Mouse (Mus musculus) left cerebral cortex, adult 9 months (tissue): ENCODE data around the gene Ripk4.

Source experiments
- DNase-seq, 2 experiments: peaks; one replicate each; pipeline ENCODE4 v3.0.0; 2022; ENCODE audit warnings: low spot score in 2 of 2

The Ripk4 gene

GRCm38 (mm10) chr16:97763061-97763989 lies at the start of gene Ripk4:
Gene Ripk4, minus strand, starts transcription at chr16:97763787.
- no peak for DNase-seq

DNA sequence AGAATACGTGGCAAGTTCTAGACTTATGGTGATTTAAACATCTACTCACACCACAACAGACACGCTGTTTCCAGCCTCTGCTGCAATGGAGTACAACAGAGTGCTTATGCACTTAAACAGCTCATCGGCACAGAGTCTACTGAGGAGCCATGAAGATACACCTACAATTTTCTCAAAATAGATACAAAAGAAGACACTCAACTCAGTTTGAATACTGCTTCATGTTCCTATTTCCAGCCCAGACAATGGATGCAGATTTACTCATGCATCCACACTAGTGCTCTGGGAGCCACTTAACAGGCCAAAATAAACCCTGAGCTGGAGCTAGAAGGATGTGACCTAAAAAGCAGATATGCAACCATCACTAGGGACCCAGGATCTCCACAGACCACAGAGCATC lies 45.3 kb upstream of the Ripk4 start:
- DNase-seq: peak; percentile 44 to 58

GRCm38 (mm10) chr16:97805646-97806045 lies 42.1 kb upstream of the Ripk4 start:
- peak in 1 of 2 experiments; percentile 21 for DNase-seq

GRCm38 (mm10) chr16:97804680-97805547 lies 41.3 kb upstream of the Ripk4 start:
- peak; percentile 46 to 81 for DNase-seq

DNA sequence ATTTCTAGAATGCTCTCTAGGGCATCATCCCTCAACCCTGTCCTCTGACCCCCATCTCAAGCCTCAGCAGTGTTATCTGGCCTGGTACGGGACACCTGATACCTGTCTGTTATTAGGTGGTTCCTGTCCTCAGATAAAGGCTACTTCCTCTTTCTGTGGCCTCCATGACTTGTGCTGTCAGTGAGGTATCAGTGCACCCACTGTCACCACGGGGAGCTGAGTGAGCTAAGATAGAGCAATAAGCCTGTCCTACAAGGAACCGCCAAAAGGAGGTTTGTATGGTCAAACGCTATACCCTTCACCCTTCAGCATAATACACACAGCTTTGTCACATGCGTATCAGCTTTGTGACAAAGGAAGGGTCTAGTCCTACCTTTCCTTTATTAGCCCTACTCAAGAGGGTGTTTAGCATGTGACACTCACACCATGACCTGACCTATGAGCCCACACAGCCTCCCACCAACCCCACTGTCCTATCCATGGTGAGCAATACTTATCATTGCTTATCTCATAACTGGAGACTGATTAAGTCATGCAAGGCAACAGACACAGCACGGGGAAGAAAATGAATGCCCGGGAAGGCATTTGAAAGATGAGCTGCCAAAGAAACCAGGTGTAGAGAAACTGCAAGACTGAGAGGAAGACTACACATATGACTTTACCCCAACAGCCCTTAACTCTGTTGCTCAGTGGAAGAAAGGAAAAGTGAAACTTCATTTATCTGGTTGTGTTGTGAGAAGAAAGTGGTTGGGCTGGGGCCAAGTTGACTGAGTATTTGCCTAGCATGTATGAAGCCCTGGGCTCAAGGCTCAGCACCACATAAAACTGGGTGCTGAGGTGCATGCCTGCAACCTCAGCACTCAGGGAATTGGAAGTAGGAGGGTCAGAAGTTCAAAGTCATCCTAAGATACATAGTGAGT lies 34.6 kb upstream of the Ripk4 start:
- DNase-seq: no peak

DNA sequence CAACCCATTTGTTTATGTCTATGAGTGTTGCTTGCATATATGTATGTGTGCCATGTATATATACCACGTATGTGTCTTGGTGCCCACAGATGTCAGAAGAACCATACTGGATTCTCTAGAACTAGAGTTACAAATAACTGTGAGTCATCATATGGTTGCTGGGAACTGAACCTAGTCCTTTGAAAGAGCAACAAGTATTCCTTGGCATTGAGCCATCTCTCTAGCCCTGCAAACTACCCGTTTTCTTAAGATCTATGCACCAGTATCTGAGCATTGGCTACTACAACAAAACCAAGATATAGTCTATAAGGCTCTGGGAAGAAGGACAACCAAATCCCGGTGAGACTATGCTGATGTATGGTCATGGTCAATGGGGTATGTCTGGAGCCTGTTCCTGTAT lies 33.6 kb upstream of the Ripk4 start:
- no peak for DNase-seq

DNA sequence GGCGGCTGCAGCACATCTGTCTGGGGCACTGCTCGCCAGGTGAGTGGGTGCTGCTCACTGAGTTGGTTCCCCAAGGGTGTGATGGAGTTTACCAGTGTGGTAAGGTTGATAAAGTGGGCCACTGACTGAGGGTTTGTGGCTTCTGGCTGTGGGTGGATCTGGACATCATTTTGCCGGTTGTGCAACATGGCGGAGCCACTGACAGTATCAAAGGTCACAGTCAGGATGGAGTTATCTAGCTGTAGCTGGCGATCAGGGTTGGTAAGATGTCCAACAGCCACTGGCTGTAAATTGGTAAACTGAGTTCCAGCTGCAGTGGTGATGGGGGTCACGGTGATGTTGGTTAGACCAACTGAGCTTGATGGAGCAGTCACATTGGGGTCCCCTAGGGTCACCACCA lies 30.7 kb upstream of the Ripk4 start:
- DNase-seq: no peak

DNA sequence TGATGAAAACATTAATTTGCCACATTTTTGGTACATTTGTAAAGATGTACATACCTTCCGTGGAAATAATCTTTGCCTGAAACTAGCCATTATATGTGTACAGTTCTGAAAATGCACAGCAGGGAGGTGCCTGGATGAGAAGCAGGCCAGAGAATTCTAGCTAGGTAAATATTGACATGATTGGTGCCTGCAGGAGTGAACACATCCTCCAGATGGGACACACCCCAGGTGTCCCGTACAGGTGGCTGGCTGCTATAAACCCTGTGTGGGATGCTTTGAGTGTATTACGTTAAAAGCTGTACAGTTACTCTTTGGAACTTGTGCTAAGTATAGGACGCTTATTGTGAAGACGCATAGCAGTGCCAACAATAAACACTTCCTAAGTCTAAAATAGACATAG lies 19.5 kb upstream of the Ripk4 start:
- no peak for DNase-seq

- peak in 1 of 2 experiments; percentile 84 for DNase-seq
Measured at GRCm38 (mm10) chr16:97778353-97779025, 14.9 kb upstream of the Ripk4 start.

DNA sequence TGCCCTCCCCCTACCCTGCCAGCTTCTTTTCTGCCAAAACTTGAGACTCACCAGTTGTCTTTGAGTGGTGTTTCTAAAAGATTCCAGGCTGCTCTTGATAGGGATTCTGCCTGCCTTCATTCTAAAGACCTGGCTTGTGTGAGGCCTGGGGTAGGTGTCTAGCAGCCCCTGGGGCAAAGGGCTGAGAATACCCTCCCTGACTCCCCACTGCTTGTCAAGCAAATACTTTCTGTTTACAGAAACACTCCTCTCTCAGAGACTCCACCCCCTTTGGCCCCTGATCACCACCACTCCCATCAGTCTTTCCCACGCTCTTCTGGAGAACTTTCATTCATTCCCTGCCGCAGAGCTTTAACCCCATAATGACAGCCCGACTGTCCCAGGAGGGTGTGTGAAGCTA lies 2.9 kb upstream of the Ripk4 start:
- DNase-seq: no peak

DNA sequence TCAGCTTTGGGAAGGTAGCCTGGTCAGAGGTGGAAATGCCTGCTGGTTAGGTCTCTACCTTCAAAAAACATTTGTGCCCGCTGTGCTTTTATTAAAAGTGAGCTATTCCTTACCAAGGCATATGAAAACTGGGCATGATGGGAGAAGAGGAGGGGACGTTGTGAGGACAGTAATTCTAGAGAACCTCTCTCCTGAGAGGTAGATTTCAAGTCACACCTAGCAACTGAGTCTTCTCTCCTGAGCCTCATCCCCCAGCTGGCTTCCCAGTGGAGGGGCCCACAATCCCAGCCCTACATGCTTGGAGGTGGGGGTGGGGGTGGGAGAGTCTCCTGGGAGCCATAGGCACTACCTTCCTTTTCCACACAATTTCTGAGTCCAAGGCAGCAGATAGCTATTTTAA lies 1.0 kb upstream of the Ripk4 start:
- no peak for DNase-seq

GRCm38 (mm10) chr16:97763990-97764340 lies 378 bp upstream of the Ripk4 start:
- no peak for DNase-seq

DNA sequence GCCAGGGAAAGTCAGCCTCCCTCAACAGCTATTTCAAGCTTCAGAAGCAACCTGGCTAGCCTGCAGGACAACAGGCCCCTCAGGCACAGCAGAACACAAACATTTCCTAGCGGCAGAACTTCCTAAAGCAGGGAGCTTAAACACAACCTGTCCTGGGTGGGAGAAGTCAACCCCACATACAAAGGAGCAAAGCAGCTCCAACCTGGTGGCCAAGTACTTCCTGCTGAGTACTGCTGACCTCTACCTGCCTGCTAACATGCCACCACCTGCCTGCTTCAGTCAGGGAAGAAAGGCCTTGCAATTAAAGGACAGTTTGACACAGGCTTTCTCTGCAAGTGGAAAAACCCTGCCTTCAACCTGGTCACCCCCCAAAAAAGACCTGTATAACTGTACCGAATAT lies 1.8 kb downstream of the Ripk4 start:
- DNase-seq: no peak

- no peak for DNase-seq
Measured at GRCm38 (mm10) chr16:97759681-97760080, 3.9 kb downstream of the Ripk4 start.

- DNase-seq: no peak
Measured at GRCm38 (mm10) chr16:97758288-97758687, 5.3 kb downstream of the Ripk4 start.

DNA sequence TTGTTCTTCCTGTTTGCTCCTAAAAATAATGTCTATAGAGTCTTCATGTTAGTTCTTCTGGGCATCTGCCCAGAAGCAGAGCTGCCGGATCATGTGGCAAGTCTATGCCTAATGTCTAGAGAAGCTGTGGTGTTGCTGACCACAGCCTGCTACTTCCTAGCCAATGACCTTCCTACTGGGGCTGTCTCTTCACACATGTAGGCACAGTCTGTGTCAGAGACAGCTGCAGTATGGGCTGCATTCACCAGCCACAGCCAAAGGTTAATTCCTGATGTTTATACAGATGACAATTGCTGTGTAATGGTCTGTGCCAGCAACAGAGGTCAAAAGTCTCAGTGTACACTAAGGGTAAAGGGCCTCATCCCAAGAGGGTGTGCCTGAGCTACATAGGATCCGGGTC lies 7.1 kb downstream of the Ripk4 start:
- no peak for DNase-seq

DNA sequence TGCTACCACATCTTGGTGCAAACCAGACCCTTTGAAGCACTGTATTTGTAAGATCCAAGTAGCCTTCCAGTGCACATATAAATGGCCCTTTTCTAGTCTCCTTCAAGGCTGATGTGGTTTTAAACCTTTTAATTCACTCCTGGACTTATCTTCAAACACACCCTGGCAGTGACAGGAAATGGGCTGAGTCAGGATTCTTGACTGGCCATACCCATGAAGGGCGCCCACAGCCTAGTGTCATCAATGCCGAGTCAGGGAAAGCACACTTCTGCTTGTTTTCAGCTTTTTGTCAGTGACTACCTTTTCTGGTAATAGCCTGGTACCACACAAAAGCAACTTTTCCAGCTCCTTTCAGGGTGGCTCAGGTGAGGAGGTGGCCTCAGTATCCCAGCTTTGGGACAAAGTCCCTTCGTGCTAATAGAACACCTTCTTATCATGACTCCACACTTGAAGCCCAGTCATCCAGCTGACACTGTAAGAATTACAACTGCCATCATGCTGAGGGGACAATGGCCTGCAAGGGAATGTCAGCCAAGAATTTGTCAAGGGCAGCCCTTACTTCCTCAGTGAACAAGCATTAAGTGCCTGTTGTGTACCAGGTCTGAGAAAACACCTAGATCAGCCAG lies 11.2 kb downstream of the Ripk4 start:
- DNase-seq: no peak

- DNase-seq: peak in 1 of 2 experiments; percentile 24
Measured at GRCm38 (mm10) chr16:97751884-97752283, 11.7 kb downstream of the Ripk4 start.

DNA sequence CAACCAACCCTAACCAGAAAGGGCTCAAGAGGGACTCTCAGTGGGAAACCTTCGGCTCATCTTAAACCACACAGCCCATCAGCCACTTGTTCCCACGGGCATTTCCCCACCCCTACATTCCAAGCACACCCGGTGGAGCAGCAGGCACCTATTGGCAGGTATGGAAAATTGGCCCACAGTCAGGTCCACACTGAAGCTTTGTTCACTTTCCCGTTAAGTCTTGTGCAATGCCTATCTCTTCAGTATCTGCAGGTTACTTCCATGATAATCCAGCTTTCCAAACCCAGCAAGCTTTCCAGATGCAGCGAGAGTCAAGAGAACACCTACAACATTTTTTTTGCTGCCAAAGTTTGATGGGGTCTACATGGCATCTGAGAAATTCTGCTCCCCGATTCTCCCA lies 15.2 kb downstream of the Ripk4 start:
- DNase-seq: no peak

DNA sequence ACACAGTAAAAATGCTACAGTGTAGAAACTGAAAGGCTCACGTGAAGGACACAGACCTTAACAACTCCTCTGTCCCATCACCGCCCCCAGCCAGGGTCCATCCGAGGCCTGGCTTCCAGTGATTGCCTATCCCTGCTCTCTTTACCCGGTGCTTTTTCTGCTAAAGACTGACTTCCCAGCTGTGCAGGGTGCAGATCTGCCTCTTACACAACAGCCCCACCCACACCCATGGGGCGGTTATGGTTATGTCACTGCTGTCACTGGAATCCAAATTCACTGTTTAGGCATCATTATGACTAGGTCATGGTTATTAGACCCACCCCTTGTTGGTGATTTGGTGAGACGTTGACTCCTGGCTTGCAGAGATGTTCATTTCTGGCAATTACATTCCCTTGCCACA lies 25.6 kb downstream of the Ripk4 start:
- no peak for DNase-seq

DNA sequence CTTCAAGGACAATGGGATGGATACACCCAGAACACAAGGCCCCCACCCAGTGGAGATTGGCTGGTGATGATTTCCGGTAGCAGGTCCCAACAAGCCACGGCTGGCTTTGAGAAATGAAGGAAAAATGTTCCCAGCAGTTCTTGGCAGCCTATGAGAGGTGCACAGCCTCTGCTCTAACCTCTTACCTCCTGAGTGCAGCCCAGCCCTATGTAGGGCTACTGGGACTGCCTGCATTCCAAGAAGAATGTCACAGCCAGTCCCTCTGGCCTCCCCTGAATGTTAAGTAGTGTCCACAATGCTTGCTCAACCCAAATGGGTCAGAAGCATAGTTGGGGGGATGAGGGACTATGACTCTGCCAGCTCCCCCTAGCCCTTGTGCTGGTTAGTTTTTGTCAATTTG lies 27.0 kb downstream of the Ripk4 start:
- no peak for DNase-seq
